Mouse (Mus musculus): ENCODE data around the gene Nemf. TPM values are rescaled to one million over a fixed set of nuclear protein-coding genes. Genes with fewer than 3 reads are reported as not detected.

Nemf gene
- total and polyA plus RNA-seq, 3 experiments: 34.3 to 56.6 (median 44.9) TPM

- TF ChIP-seq JUND (conservative IDR thresholded peaks at IDR 0.05; ENCODE audit: low read depth, low read length) (no peak), TCF12 (IDR thresholded peaks at IDR 0.05; ENCODE audit: low read depth, low read length) (no peak), IRF4 (IDR thresholded peaks at IDR 0.05; ENCODE audit: low read depth, low read length) (no peak)
- no peaks in the 10 kb centered on the region for H3K27me3 ChIP-seq (replicated peaks)
- no peak overlapping the region for H3K9ac ChIP-seq (ENCODE audit: insufficient read depth, low read depth)
- H3K4me1 ChIP-seq (ENCODE audit: control insufficient read depth in 1 of 2, insufficient read depth in 2 of 2): no peaks in the 10 kb centered on the region
- no peaks in the 10 kb centered on the region for H3K79me2 ChIP-seq (replicated peaks; ENCODE audit: control insufficient read depth, extremely low read depth, insufficient read depth, poor library complexity, severe bottlenecking)
- no peak overlapping the region for H3K4me2 ChIP-seq (ENCODE audit: insufficient read depth, low read depth, poor library complexity, severe bottlenecking)
- H3K4me3 ChIP-seq (replicated peaks in 1 of 3; ENCODE audit: low read depth in 2 of 3, low read length in 2 of 3, poor library complexity in 1 of 3): no peak overlapping the region
- no peak for DNase-seq (ENCODE audit: extremely low read depth)
- dilution Hi-C loops (cut with MboI; ENCODE audit: extremely low pct_ligation_motif_present, extremely low pct_unique_long_range_greater_than_20kb, low sequenced_read_pairs): no loop called here
- no peaks in the 10 kb centered on the region for H3K9me3 ChIP-seq (replicated peaks; ENCODE audit: low read length)
- in situ Hi-C loops (cut with MboI; ENCODE audit: low pct_ligation_motif_present, low pct_unique_long_range_greater_than_20kb, low sequenced_read_pairs): no loop called here
- H3K36me3 ChIP-seq (replicated peaks in 1 of 2; ENCODE audit: control insufficient read depth in 1 of 2, insufficient read depth in 1 of 2, low read length in 1 of 2): peaks cover 0 to 10% of the 10 kb centered on the region in 2 experiments
- no peak overlapping the region for H3K27ac ChIP-seq (ENCODE audit: insufficient read depth, low read depth)
These were observed 94.7 kb downstream of the Nemf start for GRCm38 (mm10) chr12:69262251-69262650.

Other genes with a start within 250 kb of the Nemf start
- 5,149 and 5,532 TPM in 2 replicates for gene Rps29, start 198.0 kb downstream of the Nemf start, total RNA-seq (2012; rRNA removed)
- gene Rps29, start 198.0 kb downstream of the Nemf start, total RNA-seq (2014; rRNA removed): 460 and 635 TPM in 2 replicates
- gene Rps29, start 198.0 kb downstream of the Nemf start, polyA plus RNA-seq (2012; ENCODE audit: insufficient read length, low read depth): 1,193 and 1,316 TPM in 2 replicates
- 9.1 and 9.2 TPM in 2 replicates for gene Lrr1, start 188.4 kb downstream of the Nemf start, total RNA-seq (2012; rRNA removed)
- gene Lrr1, start 188.4 kb downstream of the Nemf start, total RNA-seq (2014; rRNA removed): 33.6 and 35.0 TPM in 2 replicates
- 23.8 and 24.6 TPM in 2 replicates for gene Lrr1, start 188.4 kb downstream of the Nemf start, polyA plus RNA-seq (2012; ENCODE audit: insufficient read length, low read depth)
- gene Rpl36al, start 173.1 kb downstream of the Nemf start, total RNA-seq (2012; rRNA removed): 1,571 and 1,698 TPM in 2 replicates
- gene Rpl36al, start 173.1 kb downstream of the Nemf start, total RNA-seq (2014; rRNA removed): 1,160 and 1,263 TPM in 2 replicates
- 748 and 828 TPM in 2 replicates for gene Rpl36al, start 173.1 kb downstream of the Nemf start, polyA plus RNA-seq (2012; ENCODE audit: insufficient read length, low read depth)
- 58.1 and 72.2 TPM in 2 replicates for gene Mgat2, start 173.0 kb downstream of the Nemf start, total RNA-seq (2012; rRNA removed)
- 104 and 106 TPM in 2 replicates for gene Mgat2, start 173.0 kb downstream of the Nemf start, total RNA-seq (2014; rRNA removed)
- 48.7 and 54.2 TPM in 2 replicates for gene Mgat2, start 173.0 kb downstream of the Nemf start, polyA plus RNA-seq (2012; ENCODE audit: insufficient read length, low read depth)
- gene Gm49383, start 160.1 kb downstream of the Nemf start, total RNA-seq (2012; rRNA removed): 21.3 and 23.6 TPM in 2 replicates
- gene Gm49383, start 160.1 kb downstream of the Nemf start, total RNA-seq (2014; rRNA removed): 45.9 and 52.1 TPM in 2 replicates
- 16.0 and 19.1 TPM in 2 replicates for gene Gm49383, start 160.1 kb downstream of the Nemf start, polyA plus RNA-seq (2012; ENCODE audit: insufficient read length, low read depth)
- gene Dnaaf2, start 158.7 kb downstream of the Nemf start, total RNA-seq (2012; rRNA removed): 8.4 and 9.7 TPM in 2 replicates
- 26.6 and 28.6 TPM in 2 replicates for gene Dnaaf2, start 158.7 kb downstream of the Nemf start, total RNA-seq (2014; rRNA removed)
- gene Dnaaf2, start 158.7 kb downstream of the Nemf start, polyA plus RNA-seq (2012; ENCODE audit: insufficient read length, low read depth): 3.7 and 6.9 TPM in 2 replicates
- 23.4 and 24.9 TPM in 2 replicates for gene Gm49384, start 152.9 kb downstream of the Nemf start, total RNA-seq (2012; rRNA removed)
- gene Gm49384, start 152.9 kb downstream of the Nemf start, total RNA-seq (2014; rRNA removed): 54.9 and 63.9 TPM in 2 replicates
- 28.3 and 34.4 TPM in 2 replicates for gene Gm49384, start 152.9 kb downstream of the Nemf start, polyA plus RNA-seq (2012; ENCODE audit: insufficient read length, low read depth)
- 32.6 and 38.3 TPM in 2 replicates for gene Pole2, start 129.0 kb downstream of the Nemf start, total RNA-seq (2012; rRNA removed)
- 143 and 148 TPM in 2 replicates for gene Pole2, start 129.0 kb downstream of the Nemf start, total RNA-seq (2014; rRNA removed)
- gene Pole2, start 129.0 kb downstream of the Nemf start, polyA plus RNA-seq (2012; ENCODE audit: insufficient read length, low read depth): 37.1 and 37.3 TPM in 2 replicates
- 4.2 and 6.4 TPM in 2 replicates for gene Klhdc1, start 116.0 kb downstream of the Nemf start, total RNA-seq (2012; rRNA removed)
- gene Klhdc1, start 116.0 kb downstream of the Nemf start, total RNA-seq (2014; rRNA removed): 8.2 TPM in 2 replicates
- 5.9 and 7.2 TPM in 2 replicates for gene Klhdc1, start 116.0 kb downstream of the Nemf start, polyA plus RNA-seq (2012; ENCODE audit: insufficient read length, low read depth)
- gene Klhdc2, start 60.5 kb downstream of the Nemf start, total RNA-seq (2012; rRNA removed): 103 and 120 TPM in 2 replicates
- gene Klhdc2, start 60.5 kb downstream of the Nemf start, total RNA-seq (2014; rRNA removed): 280 and 288 TPM in 2 replicates
- 81.8 and 85.3 TPM in 2 replicates for gene Klhdc2, start 60.5 kb downstream of the Nemf start, polyA plus RNA-seq (2012; ENCODE audit: insufficient read length, low read depth)
- 273 and 312 TPM in 2 replicates for gene Arf6, start 15.0 kb upstream of the Nemf start, total RNA-seq (2012; rRNA removed)
- gene Arf6, start 15.0 kb upstream of the Nemf start, total RNA-seq (2014; rRNA removed): 308 and 375 TPM in 2 replicates
- gene Arf6, start 15.0 kb upstream of the Nemf start, polyA plus RNA-seq (2012; ENCODE audit: insufficient read length, low read depth): 224 and 258 TPM in 2 replicates
- gene Gm9887, start 15.3 kb upstream of the Nemf start, total RNA-seq (2012; rRNA removed): 4.3 TPM in 2 replicates
- gene Gm9887, start 15.3 kb upstream of the Nemf start, total RNA-seq (2014; rRNA removed): not detected in 2 replicates
- gene Gm9887, start 15.3 kb upstream of the Nemf start, polyA plus RNA-seq (2012; ENCODE audit: insufficient read length, low read depth): 3.4 and 4.3 TPM in 2 replicates
- 14.4 and 14.9 TPM in 2 replicates for gene Vcpkmt, start 225.9 kb upstream of the Nemf start, total RNA-seq (2012; rRNA removed)
- 23.5 and 24.8 TPM in 2 replicates for gene Vcpkmt, start 225.9 kb upstream of the Nemf start, total RNA-seq (2014; rRNA removed)
- 31.5 and 38.9 TPM in 2 replicates for gene Vcpkmt, start 225.9 kb upstream of the Nemf start, polyA plus RNA-seq (2012; ENCODE audit: insufficient read length, low read depth)

Data from CH12.LX (cell line).